Mouse (Mus musculus) forebrain, embryonic 16.5 days (tissue): Measurements from ENCODE around the gene Xaf1. TPM values are rescaled to one million over a fixed set of nuclear protein-coding genes. Genes with fewer than 3 reads are reported as not detected.
"Not testable (repeated sequence)": the region's sequence is repeated elsewhere in the genome, so short reads cannot be mapped to it uniquely, and the experiment has no call there.

Source experiments
- ATAC-seq: fragments of 200-750 bp; cut with Nextera tagmentation; 2 replicates; pipeline ENCODE4 v1.8.0; 2017; ENCODE audit warnings: mild to moderate bottlenecking, moderate library complexity
- H3K27ac ChIP-seq: fragments of 300-500 bp; sonication (generic); 2 replicates; pipeline ENCODE4 v1.5.1; 2014; ENCODE audit warnings: low read length, control low read depth
- H3K27me3 ChIP-seq: fragments of 300-500 bp; sonication (generic); replicated peaks from 2 replicates; pipeline ENCODE4 v1.6.1; 2014; ENCODE audit warnings: low read length; ENCODE audit not compliant: control insufficient read depth, insufficient read depth
- H3K36me3 ChIP-seq: fragments of 300-500 bp; sonication (generic); 2 replicates; pipeline ENCODE4 v1.6.1; 2014; ENCODE audit not compliant: control insufficient read depth, insufficient read depth
- H3K4me1 ChIP-seq: fragments of 300-500 bp; sonication (generic); replicated peaks from 2 replicates; pipeline ENCODE4 v1.6.1; 2014; ENCODE audit warnings: low read length; ENCODE audit not compliant: control insufficient read depth, insufficient read depth
- H3K4me2 ChIP-seq: fragments of 300-500 bp; sonication (generic); 2 replicates; pipeline ENCODE4 v1.6.1; 2014; ENCODE audit warnings: mild to moderate bottlenecking, low read length, control low read depth
- H3K4me3 ChIP-seq: fragments of 300-500 bp; sonication (generic); replicated peaks from 2 replicates; pipeline ENCODE4 v1.5.1; 2014; ENCODE audit warnings: mild to moderate bottlenecking, low read length, control low read depth
- H3K9ac ChIP-seq: fragments of 300-500 bp; sonication (generic); replicated peaks from 2 replicates; pipeline ENCODE4 v1.6.1; 2014; ENCODE audit warnings: low read depth, low read length, control low read depth
- H3K9me3 ChIP-seq: fragments of 300-500 bp; sonication (generic); 2 replicates; pipeline ENCODE4 v1.6.1; 2016; ENCODE audit warnings: low read length; ENCODE audit not compliant: control insufficient read depth
- WGBS: fragments of 180-500 bp; shearing (Covaris S2); extraction: QIAGEN DNeasy Blood & Tissue Kit; methylation state at CpG from one replicate; pipeline ENCODE4 v1.1.7; 2014; 5-methylcytosine and 5-hydroxymethylcytosine counted together
- polyA plus RNA-seq: library from polyadenylated mRNA; unstranded; fragments of >200 nt; fragmentation: Nextera tagmentation; extraction: Ambion mirVana; gene quantifications from 2 replicates; pipeline ENCODE4 v1.2.1, GENCODE M21; 2015

The Xaf1 gene
- polyA plus RNA-seq, 1 experiment from 2014 or later = 1.7 TPM

GRCm38 (mm10) chr11:72334653-72335052 lies 33.2 kb downstream of the Xaf1 start:
- Histone ChIP-seq H3K4me1 (peaks cover 7% of the 10 kb centered on the region), H3K27me3 (no peaks in the 10 kb centered on the region), H3K4me3 (no peak overlapping the region), H3K9me3 (no peaks in the 10 kb centered on the region), H3K4me2 (no peak overlapping the region), H3K27ac (no peak overlapping the region), H3K36me3 (no peaks in the 10 kb centered on the region), H3K9ac (no peak overlapping the region)
- 73% methylated on average over 4 of the region's 4 CpGs for WGBS
- ATAC-seq = no peak

- Histone ChIP-seq H3K9me3 (no peaks in the 10 kb centered on the region), H3K4me3 (no peak overlapping the region), H3K9ac (no peak overlapping the region), H3K27me3 (no peaks in the 10 kb centered on the region), H3K27ac (no peak overlapping the region), H3K4me1 (peaks cover 7% of the 10 kb centered on the region), H3K4me2 (no peak overlapping the region), H3K36me3 (no peaks in the 10 kb centered on the region)
- 85% methylated on average over 8 of the region's 8 CpGs for WGBS
- ATAC-seq = no peak
Observed at GRCm38 (mm10) chr11:72336726-72337125, 35.3 kb downstream of the Xaf1 start.

- H3K36me3 ChIP-seq = no peaks in the 10 kb centered on the region
- peaks cover 9% of the 10 kb centered on the region for H3K4me1 ChIP-seq
- H3K4me3 ChIP-seq = no peak overlapping the region
- no peak overlapping the region for H3K4me2 ChIP-seq
- WGBS = 32% methylated on average over 5 of the region's 5 CpGs
- no peak for ATAC-seq
- no peak overlapping the region for H3K9ac ChIP-seq
- no peak overlapping the region for H3K27ac ChIP-seq
- no peaks in the 10 kb centered on the region for H3K9me3 ChIP-seq
- no peaks in the 10 kb centered on the region for H3K27me3 ChIP-seq
Observed at GRCm38 (mm10) chr11:72338437-72338871, 37.0 kb downstream of the Xaf1 start.

- H3K4me3 ChIP-seq = no peak overlapping the region
- H3K27me3 ChIP-seq = no peaks in the 10 kb centered on the region
- H3K9ac ChIP-seq = no peak overlapping the region
- WGBS = 80% methylated on average over 4 of the region's 4 CpGs
- ATAC-seq = no peak
- no peak overlapping the region for H3K4me2 ChIP-seq
- H3K4me1 ChIP-seq = peaks cover 9% of the 10 kb centered on the region
- no peaks in the 10 kb centered on the region for H3K36me3 ChIP-seq
- no peak overlapping the region for H3K27ac ChIP-seq
- no peaks in the 10 kb centered on the region for H3K9me3 ChIP-seq
Observed at GRCm38 (mm10) chr11:72339716-72340115, 38.3 kb downstream of the Xaf1 start.

GRCm38 (mm10) chr11:72342549-72343237 lies 41.3 kb downstream of the Xaf1 start:
- no peak overlapping the region for H3K4me3 ChIP-seq
- ATAC-seq = peak; percentile 83
- no peak overlapping the region for H3K27ac ChIP-seq
- H3K4me2 ChIP-seq = no peak overlapping the region
- no peaks in the 10 kb centered on the region for H3K27me3 ChIP-seq
- no peaks in the 10 kb centered on the region for H3K9me3 ChIP-seq
- 0% methylated on average over 6 of the region's 7 CpGs for WGBS
- peaks cover 9% of the 10 kb centered on the region for H3K4me1 ChIP-seq
- no peak overlapping the region for H3K9ac ChIP-seq
- no peaks in the 10 kb centered on the region for H3K36me3 ChIP-seq

GRCm38 (mm10) chr11:72343238-72343625 lies 41.8 kb downstream of the Xaf1 start:
- not testable (repeated sequence) for H3K36me3 ChIP-seq, H3K9ac ChIP-seq, H3K4me3 ChIP-seq, H3K27me3 ChIP-seq, H3K4me1 ChIP-seq, ATAC-seq, H3K27ac ChIP-seq, H3K9me3 ChIP-seq, H3K4me2 ChIP-seq
- 91% methylated on average over 5 of the region's 5 CpGs for WGBS

GRCm38 (mm10) chr11:72343904-72344303 lies 42.5 kb downstream of the Xaf1 start:
- ATAC-seq = no peak
- Histone ChIP-seq H3K27me3 (no peaks in the 10 kb centered on the region), H3K4me2 (no peak overlapping the region), H3K4me1 (peaks cover 4% of the 10 kb centered on the region; the same call in 1 of the 2 replicates), H3K27ac (no peak overlapping the region), H3K9me3 (no peaks in the 10 kb centered on the region), H3K4me3 (no peak overlapping the region), H3K9ac (no peak overlapping the region), H3K36me3 (no peaks in the 10 kb centered on the region)
- 27% methylated on average over 8 of the region's 8 CpGs for WGBS

GRCm38 (mm10) chr11:72344486-72344885 lies 43.1 kb downstream of the Xaf1 start:
- no peak for ATAC-seq
- no peak overlapping the region for H3K9ac ChIP-seq
- H3K4me1 ChIP-seq = peaks cover 6% of the 10 kb centered on the region; the same call in 1 of the 2 replicates
- H3K27ac ChIP-seq = no peak overlapping the region
- 85% methylated on average over 11 of the region's 11 CpGs for WGBS
- H3K4me2 ChIP-seq = no peak overlapping the region
- H3K4me3 ChIP-seq = no peak overlapping the region
- H3K36me3 ChIP-seq = no peaks in the 10 kb centered on the region
- no peaks in the 10 kb centered on the region for H3K27me3 ChIP-seq
- no peaks in the 10 kb centered on the region for H3K9me3 ChIP-seq

GRCm38 (mm10) chr11:72348563-72348962 lies 47.1 kb downstream of the Xaf1 start:
- 58% methylated on average over 10 of the region's 10 CpGs for WGBS
- ATAC-seq = no peak
- Histone ChIP-seq H3K4me2 (no peak overlapping the region), H3K9me3 (no peaks in the 10 kb centered on the region), H3K27ac (no peak overlapping the region), H3K27me3 (no peaks in the 10 kb centered on the region), H3K9ac (no peak overlapping the region), H3K4me3 (no peak overlapping the region), H3K36me3 (no peaks in the 10 kb centered on the region), H3K4me1 (peaks cover 4% of the 10 kb centered on the region; the same call in 1 of the 2 replicates)

- Histone ChIP-seq H3K9ac (no peak overlapping the region), H3K27ac (no peak overlapping the region), H3K4me2 (no peak overlapping the region), H3K4me3 (no peak overlapping the region), H3K4me1 (peaks cover 4% of the 10 kb centered on the region; the same call in 1 of the 2 replicates), H3K27me3 (no peaks in the 10 kb centered on the region), H3K9me3 (no peaks in the 10 kb centered on the region), H3K36me3 (no peaks in the 10 kb centered on the region)
- 58% methylated on average over 8 of the region's 8 CpGs for WGBS
- ATAC-seq = no peak
Observed at GRCm38 (mm10) chr11:72349016-72349415, 47.6 kb downstream of the Xaf1 start.
